ENCODE assay signal across 8 mouse cellular contexts in genomic region chr4:136742677-136743076, GRCm38 (mm10).
DNase-seq lines count a peak whose midpoint lies in the region; ATAC-seq lines count a peak whose summit lies in the region.

No protein-coding gene starts in this region.

- H3K27ac ChIP-seq in forebrain, embryonic 10.5 days = peak overlapping the region; percentile 57
- H3K27ac ChIP-seq in forebrain, embryonic 11.5 days (ENCODE audit: low read depth, low read length) = no peak overlapping the region
- H3K27ac ChIP-seq in embryonic facial prominence, embryonic 10.5 days (replicated peaks) = peak overlapping the region; percentile 58
- peak overlapping the region; percentile 81 for H3K27ac ChIP-seq in neural tube, embryonic 13.5 days (replicated peaks)

- 42% methylated on average over 5 of the region's 5 CpGs for WGBS in forebrain, embryonic 10.5 days
- WGBS in forebrain, embryonic 11.5 days = 25% methylated on average over 5 of the region's 5 CpGs
- WGBS in embryonic facial prominence, embryonic 10.5 days = 26% methylated on average over 5 of the region's 5 CpGs
- 4% methylated on average over 5 of the region's 5 CpGs for WGBS in neural tube, embryonic 13.5 days

- peaks cover 96% of the 10 kb centered on the region for H3K4me1 ChIP-seq in forebrain, embryonic 10.5 days
- H3K4me1 ChIP-seq in forebrain, embryonic 11.5 days (replicated peaks; ENCODE audit: control insufficient read depth, insufficient read depth, low read length) = peaks cover 19% of the 10 kb centered on the region
- peaks cover 92% of the 10 kb centered on the region for H3K4me1 ChIP-seq in embryonic facial prominence, embryonic 10.5 days
- peaks cover 79% of the 10 kb centered on the region for H3K4me1 ChIP-seq in neural tube, embryonic 13.5 days (replicated peaks)

- H3K9ac ChIP-seq in forebrain, embryonic 11.5 days (ENCODE audit: low read length) = no peak overlapping the region
- H3K9ac ChIP-seq in neural tube, embryonic 13.5 days = peak overlapping the region; percentile 50; the same call in 1 of the 2 replicates

- peaks cover 20% of the 10 kb centered on the region for H3K36me3 ChIP-seq in forebrain, embryonic 10.5 days (replicated peaks)
- H3K36me3 ChIP-seq in forebrain, embryonic 11.5 days (ENCODE audit: control insufficient read depth, insufficient read depth, low read length) = no peaks in the 10 kb centered on the region
- H3K36me3 ChIP-seq in embryonic facial prominence, embryonic 10.5 days (replicated peaks) = peaks cover 7% of the 10 kb centered on the region; the same call in 1 of the 2 replicates
- H3K36me3 ChIP-seq in neural tube, embryonic 13.5 days = no peaks in the 10 kb centered on the region

- intact Hi-C loops in heart, postnatal 36 days (cut with DNase I) = loop anchor here (5.0 kb wide), 1 partner anchor 100 kb away; no protein-coding TSS in a partner anchor

- H3K4me3 ChIP-seq in forebrain, embryonic 10.5 days = no peak overlapping the region
- H3K4me3 ChIP-seq in forebrain, embryonic 11.5 days (ENCODE audit: low read depth, low read length) = no peak overlapping the region
- H3K4me3 ChIP-seq in embryonic facial prominence, embryonic 10.5 days = no peak overlapping the region
- no peak overlapping the region for H3K4me3 ChIP-seq in neural tube, embryonic 13.5 days

- peaks cover 41% of the 10 kb centered on the region for H3K27me3 ChIP-seq in forebrain, embryonic 10.5 days (ENCODE audit: poor library complexity, severe bottlenecking)
- H3K27me3 ChIP-seq in forebrain, embryonic 11.5 days (ENCODE audit: control insufficient read depth, insufficient read depth, low read length) = peaks cover 1% of the 10 kb centered on the region; the same call in 1 of the 2 replicates
- peaks cover 2% of the 10 kb centered on the region; the same call in 1 of the 2 replicates for H3K27me3 ChIP-seq in embryonic facial prominence, embryonic 10.5 days (replicated peaks; ENCODE audit: low read depth, poor library complexity, severe bottlenecking)
- no peaks in the 10 kb centered on the region for H3K27me3 ChIP-seq in neural tube, embryonic 13.5 days

- no peak for ATAC-seq in forebrain, embryonic 11.5 days (replicated peaks; ENCODE audit: low FRiP score)
- ATAC-seq in neural tube, embryonic 13.5 days (ENCODE audit: low read depth) = peak; percentile 62

- no peaks in the 10 kb centered on the region for H3K9me3 ChIP-seq in forebrain, embryonic 10.5 days
- no peaks in the 10 kb centered on the region for H3K9me3 ChIP-seq in forebrain, embryonic 11.5 days (ENCODE audit: control insufficient read depth, low read length)
- H3K9me3 ChIP-seq in embryonic facial prominence, embryonic 10.5 days = no peaks in the 10 kb centered on the region
- no peaks in the 10 kb centered on the region for H3K9me3 ChIP-seq in neural tube, embryonic 13.5 days

- no peak for DNase-seq in forebrain, embryonic 10.5 days (ENCODE audit: extremely low spot score, low spot score)
- no peak for DNase-seq in forebrain, embryonic 11.5 days (ENCODE audit: low spot score)
- no peak for DNase-seq in embryonic facial prominence, embryonic 10.5 days (ENCODE audit: low spot score)
- DNase-seq in heart, postnatal 36 days = peak; percentile 71 to 73
- peak; percentile 90 to 92 for DNase-seq in kidney, postnatal 36 days
- DNase-seq in frontal cortex, postnatal 25 days (ENCODE audit: low spot score in 2 of 2) = no peak
- DNase-seq in thymus, postnatal 0 days (ENCODE audit: low spot score) = no peak

- H3K4me2 ChIP-seq in forebrain, embryonic 11.5 days (ENCODE audit: low read depth, low read length, severe bottlenecking) = no peak overlapping the region
- 0 out of 2 replicates have a peak overlapping the region, but pooled peaks have one; percentile 9 for H3K4me2 ChIP-seq in neural tube, embryonic 13.5 days

Comparison
In these comparisons a context has a peak if more than half of its experiments do, and no peak if none do; other contexts are left out.
1. DNase-seq: peak in heart, postnatal 36 days (2 of 2) and kidney, postnatal 36 days (2 of 2); none in forebrain, embryonic 10.5 days (single experiment), forebrain, embryonic 11.5 days (single experiment), embryonic facial prominence, embryonic 10.5 days (single experiment), frontal cortex, postnatal 25 days (0 of 2) and thymus, postnatal 0 days (single experiment).